Mouse (Mus musculus) liver, embryonic 14.5 days (tissue): ENCODE measurements around the gene Ipo13.

Source experiments
- CTCF ChIP-seq: IDR thresholded peaks from 2 replicates; pipeline ENCODE4 v1.5.1; 2016; ENCODE audit warnings: antibody characterized with exemption, low read depth, control low read depth
- EP300 ChIP-seq: IDR thresholded peaks from 2 replicates; pipeline ENCODE4 v1.6.1; 2016; ENCODE audit warnings: antibody characterized with exemption, low read depth

DNA sequence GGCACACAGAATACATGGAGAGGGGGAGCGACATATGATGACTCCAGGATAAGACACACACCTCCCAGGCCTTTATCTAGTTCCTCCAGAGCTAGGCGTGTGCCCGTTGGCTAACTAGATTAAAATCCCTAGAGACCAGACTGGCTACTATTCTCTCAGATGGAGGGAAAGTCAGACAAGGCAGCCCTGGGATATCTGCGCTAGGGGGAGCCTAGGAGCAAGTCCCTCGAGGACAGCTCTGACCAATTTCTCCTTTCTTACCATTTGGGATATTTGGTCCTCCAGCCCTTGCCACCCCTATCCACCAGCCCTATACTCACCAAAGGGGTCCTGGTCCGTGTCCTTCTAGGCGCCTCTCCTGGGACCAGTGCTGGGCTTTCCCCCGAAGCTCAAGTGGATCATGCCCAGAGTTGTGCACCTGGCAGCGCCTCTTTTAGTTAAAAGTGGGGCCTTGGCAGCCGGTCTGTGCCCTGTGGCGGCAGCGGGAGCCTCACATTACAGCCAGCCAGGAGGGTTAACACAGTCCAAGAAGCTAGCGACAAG is 14.0 kb upstream of the Ipo13 start:
- TF ChIP-seq CTCF: peak; percentile 85
- peak; percentile 93 for TF ChIP-seq EP300
